Mouse (Mus musculus): Measurements from ENCODE around the gene Rapgef1.
"Not testable (repeated sequence)": the region's sequence is repeated elsewhere in the genome, so short reads cannot be mapped to it uniquely, and the experiment has no call there.

Gene Rapgef1

DNA sequence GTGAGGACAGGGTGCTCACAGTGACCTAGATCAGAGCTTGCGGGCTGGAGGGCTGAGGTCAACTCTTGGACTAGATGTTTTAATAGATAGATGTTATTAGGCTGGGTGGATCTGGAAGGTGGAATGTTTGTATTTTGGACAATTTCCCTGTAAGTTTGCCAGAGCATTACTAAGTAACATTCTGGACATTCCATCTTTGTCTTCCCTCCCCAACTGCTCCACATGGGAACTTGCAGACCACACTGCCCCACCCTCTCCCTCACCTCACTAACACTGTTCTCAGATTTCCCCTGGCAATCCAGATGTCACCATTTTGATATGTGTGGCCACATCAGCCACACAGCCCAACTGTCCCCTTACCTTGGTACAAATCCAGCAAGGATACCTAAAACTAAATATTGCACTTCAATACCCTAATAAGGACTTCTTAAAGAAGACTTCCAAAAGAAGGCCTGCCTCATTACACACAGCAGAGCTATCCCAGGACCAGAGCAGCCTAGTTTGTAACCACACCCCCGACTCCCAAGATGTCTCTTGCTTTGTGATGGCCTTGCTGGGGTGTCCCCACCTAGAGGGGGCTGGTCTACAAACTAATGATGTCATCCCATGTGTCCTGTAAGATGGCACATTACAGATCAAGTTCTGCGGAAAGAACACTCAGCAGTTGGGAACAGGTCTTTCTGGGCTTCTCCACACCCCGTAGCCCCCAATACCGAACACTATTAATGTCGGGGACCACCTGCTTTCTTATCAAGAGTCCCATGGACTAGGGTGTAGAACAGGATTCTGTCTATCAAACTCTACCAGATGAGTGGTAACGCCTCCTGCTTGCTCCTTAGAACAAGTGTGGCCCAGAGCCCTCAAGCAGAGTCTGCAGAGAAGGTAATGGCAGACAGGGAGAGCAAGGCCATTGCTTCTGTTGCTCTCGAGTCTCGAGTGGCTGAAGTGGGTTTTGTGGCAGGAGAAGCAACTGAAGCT, 83.9 kb downstream of the Rapgef1 start:
- no peak for DNase-seq (ENCODE audit: low read depth, low spot score)

GRCm38 (mm10) chr2:29705493-29705892, 86.0 kb downstream of the Rapgef1 start:
- DNase-seq (ENCODE audit: low read depth, low spot score): no peak

DNA sequence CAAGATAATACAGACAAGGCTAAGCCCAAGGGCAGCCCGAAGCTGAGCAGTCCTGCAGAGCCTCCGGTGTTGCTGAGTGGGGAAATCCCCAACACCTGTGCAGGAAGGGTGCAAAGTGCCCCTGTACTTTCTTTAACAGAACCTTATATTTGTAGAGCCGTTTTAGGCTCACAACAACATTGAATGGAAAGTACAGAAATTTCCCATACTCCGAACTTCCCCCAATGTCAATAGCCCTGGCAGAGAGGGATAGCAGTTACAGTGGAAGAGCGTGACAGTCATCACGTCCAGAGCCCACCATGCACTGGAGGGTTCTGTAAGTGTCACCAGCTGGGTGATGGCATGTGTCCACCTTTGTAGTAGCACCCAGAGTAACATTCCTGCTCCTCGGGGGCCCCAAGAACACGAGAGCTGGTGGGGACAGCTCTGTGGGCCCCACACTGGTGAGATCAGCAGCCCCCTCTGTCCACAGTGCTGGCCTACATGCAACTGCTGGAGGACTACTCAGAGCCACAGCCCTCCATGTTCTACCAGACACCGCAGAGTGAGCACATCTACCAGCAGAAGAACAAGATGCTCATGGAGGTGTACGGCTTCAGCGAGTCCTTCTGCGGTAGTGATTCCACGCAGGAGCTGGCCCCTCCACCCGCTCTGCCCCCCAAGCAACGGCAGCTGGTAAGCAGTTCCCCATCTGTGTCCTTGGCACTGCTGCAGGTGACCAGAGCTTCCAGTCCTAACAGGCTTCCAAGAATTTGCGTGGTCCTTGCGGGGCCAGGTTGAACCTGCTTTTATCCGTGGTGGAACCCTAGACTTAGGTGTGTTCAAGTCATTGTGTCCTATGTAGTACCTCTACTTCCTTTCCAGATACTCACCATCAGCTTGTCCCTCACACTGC, 87.5 kb downstream of the Rapgef1 start:
- no peak for DNase-seq (ENCODE audit: low read depth, low spot score)

GRCm38 (mm10) chr2:29707731-29708130, 88.2 kb downstream of the Rapgef1 start:
- DNase-seq (ENCODE audit: low read depth, low spot score): no peak

DNA sequence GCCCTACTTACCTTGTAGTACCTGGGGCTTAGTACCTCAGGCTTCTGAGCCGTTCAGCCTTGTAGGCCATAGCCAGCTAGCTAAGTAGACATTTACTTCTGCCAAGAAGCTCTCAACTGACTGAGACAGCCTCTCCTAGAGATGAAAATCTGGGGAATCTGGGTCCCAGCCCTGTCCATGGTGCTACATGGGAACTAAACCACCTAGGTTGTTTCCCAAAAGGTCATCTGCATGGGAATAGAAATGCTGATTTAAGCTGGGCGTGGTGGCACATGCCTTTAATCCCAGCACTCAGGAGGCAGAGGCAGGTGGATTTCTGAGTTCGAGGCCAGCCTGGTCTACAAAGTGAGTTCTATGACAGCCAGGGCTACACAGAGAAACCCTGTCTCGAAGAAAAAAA, 88.7 kb downstream of the Rapgef1 start:
- DNase-seq (ENCODE audit: low read depth, low spot score): not testable (repeated sequence)

- DNase-seq (ENCODE audit: low read depth, low spot score): no peak
Measured at GRCm38 (mm10) chr2:29711038-29711437, 91.5 kb downstream of the Rapgef1 start.

DNA sequence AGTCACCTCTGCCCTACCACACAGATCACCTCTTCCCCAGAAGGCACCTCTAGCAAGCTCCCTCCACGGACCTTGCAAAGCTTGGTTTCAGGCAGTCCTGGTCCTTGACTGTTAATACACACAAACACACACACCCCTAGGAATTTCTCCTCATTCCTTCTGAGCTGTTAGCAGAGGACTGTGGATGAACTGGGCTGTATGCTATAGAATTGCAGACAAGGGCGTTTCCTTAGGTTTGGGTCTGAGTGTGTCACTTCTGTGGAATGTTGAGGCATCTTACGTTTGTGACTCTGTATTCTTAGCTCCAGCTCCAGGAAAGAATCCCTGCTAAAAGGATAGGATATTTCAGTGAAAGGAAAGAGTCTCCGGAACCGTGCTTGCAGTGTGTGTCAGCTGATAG, 92.4 kb downstream of the Rapgef1 start:
- no peak for DNase-seq (ENCODE audit: low read depth, low spot score)

GRCm38 (mm10) chr2:29713501-29713900, 94.0 kb downstream of the Rapgef1 start:
- DNase-seq (ENCODE audit: low read depth, low spot score): no peak

DNA sequence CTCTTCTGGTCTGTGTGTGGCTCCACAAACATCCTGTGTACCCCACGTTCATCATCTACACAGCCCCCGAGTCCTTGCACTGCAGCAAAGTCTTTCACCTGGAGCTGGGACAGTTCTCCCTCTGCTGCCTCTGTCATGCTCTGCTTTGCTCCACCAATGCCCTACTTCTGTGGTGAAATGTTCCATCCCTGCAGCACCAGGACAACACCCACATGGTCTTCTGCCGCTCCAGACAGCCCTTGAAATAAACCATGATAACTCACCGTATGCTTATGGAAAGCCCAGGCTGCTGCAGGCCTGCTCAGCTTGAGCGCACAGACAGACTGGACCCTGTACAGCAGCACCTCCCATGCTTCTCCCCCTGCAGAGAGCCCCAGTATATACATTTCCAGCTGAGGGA, 94.6 kb downstream of the Rapgef1 start:
- no peak for DNase-seq (ENCODE audit: low read depth, low spot score)

DNA sequence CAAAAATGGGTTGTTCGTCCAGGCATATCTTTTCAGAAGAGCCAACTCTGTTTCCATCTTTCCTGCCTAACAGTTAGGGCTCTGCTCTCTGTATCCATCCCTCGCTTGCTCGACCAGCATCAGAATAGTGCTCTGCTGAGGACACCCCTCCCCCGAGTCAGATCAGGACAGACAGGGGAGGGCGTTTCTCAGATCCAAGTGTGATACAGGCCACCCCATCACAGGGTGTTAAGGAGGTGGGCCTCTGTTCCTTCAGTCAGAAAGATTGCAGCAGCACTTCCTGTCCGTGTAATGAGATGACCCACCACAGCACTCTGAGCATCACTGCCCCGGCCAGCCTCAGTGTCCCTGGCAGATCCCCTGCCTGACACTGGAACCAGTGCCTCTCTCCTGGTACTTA, 96.6 kb downstream of the Rapgef1 start:
- no peak for DNase-seq (ENCODE audit: low read depth, low spot score)

- DNase-seq (ENCODE audit: low read depth, low spot score): peak; percentile 53
Measured at GRCm38 (mm10) chr2:29716691-29717090, 97.2 kb downstream of the Rapgef1 start.

- DNase-seq (ENCODE audit: low read depth, low spot score): no peak
Measured at GRCm38 (mm10) chr2:29718581-29718980, 99.1 kb downstream of the Rapgef1 start.

- DNase-seq (ENCODE audit: low read depth, low spot score): no peak
Measured at GRCm38 (mm10) chr2:29723132-29723531, 103.6 kb downstream of the Rapgef1 start.

DNA sequence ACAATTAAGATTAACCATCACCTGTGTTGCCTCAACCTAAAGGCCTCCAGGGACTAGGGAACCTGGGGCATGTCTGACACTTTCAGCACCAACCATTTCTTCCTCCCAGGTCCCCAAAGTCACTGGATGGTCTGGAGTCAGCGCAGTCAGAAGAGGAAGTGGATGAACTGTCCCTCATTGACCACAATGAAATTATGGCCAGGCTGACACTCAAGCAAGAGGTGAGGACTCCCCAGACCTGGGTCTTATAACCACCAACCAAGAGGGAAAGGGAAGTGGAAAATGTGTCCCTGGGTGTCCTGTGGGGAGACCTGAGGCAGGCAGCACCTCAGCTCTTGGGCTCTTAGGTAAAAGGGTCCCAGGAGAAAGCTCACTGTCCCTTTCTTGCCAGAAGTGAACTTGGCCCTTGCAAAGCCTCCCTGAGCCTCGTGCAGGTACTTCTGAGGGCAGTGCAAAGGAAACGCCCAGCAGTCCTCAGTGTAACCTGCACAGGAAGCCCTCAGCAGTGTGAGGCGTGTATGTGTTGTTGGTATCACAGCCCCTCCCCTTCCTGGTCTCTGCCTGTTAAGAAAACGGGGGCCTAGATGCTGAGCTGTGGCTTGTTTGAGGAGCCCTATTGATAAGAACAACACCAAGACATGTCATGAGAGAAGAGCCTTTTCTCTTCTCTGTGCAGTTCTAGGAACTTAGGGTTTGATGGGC, 105.3 kb downstream of the Rapgef1 start:
- DNase-seq (ENCODE audit: low read depth, low spot score): no peak

- no peak for DNase-seq (ENCODE audit: low read depth, low spot score)
Measured at GRCm38 (mm10) chr2:29729500-29729899, 110.0 kb downstream of the Rapgef1 start.

- no peak for DNase-seq (ENCODE audit: low read depth, low spot score)
Measured at GRCm38 (mm10) chr2:29731545-29731944, 112.0 kb downstream of the Rapgef1 start.

DNA sequence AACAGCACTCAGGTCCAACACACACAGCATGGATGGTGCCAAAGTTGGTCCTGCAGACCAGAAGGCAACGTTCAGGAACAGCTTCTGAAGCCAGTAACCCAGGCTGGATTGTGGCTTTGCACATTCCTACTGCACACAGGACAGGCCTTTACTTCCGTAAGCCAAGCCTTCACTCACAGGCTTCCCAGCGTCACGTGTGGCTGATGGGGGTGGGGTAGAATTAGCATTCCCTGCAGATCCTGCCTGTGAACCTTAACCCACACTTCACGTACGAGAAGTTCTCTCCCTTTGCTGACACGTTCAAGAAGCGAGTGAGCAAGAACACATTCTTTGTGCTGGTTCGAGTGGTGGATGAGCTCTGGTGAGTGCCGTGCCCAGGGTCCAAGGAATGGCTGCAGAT, 113.0 kb downstream of the Rapgef1 start:
- DNase-seq (ENCODE audit: low read depth, low spot score): no peak

GRCm38 (mm10) chr2:29733348-29733747, 113.8 kb downstream of the Rapgef1 start:
- DNase-seq (ENCODE audit: low read depth, low spot score): no peak

DNA sequence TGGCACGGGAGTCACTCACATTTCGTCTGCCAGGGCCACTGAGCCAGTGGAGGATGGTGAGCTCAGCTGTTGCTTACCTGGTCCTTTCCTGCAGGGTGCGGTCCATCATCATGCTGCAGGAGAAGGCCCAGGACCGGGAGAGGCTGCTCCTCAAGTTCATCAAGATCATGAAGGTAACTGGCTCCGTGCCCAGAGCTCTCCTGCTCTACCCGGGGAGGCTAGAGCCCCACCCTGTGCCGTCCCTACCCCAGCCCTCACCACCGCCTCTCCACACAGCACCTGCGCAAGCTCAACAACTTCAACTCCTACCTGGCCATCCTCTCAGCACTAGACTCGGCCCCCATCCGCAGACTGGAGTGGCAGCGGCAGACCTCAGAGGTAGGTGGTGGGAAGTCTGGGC, 116.2 kb downstream of the Rapgef1 start:
- no peak for DNase-seq (ENCODE audit: low read depth, low spot score)

GRCm38 (mm10) chr2:29737209-29737925, 117.8 kb downstream of the Rapgef1 start:
- no peak for DNase-seq (ENCODE audit: low read depth, low spot score)

DNA sequence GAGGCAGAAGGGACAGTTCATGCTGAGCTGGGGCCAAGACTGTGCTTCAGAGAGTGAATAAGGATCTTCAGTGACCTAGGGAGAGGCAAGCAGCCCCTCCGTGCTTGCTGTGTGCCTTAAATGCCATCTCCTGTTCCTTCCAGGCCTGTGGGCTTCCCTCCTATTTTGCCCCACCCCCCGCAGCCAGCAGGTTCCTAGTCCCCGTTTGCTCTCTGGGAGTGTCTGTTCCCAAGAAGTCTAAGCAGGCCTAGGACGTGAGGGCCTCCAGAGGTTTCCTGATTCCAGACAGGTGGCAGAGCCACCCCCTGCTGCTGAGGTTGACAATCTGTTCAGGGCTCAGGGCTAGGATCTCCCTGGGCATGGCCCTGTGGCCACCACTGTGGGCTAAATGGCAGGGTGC, 119.3 kb downstream of the Rapgef1 start:
- DNase-seq (ENCODE audit: low read depth, low spot score): no peak

Measured in forelimb bud, embryonic 11.5 days (tissue).